Mouse (Mus musculus): Measurements from ENCODE around the gene Sec16b. TPM values are rescaled to one million over a fixed set of nuclear protein-coding genes. Genes with fewer than 3 reads are reported as not detected.

Sec16b gene
- polyA plus RNA-seq, 1 experiment from 2014 or later, result 14.9 TPM

DNA sequence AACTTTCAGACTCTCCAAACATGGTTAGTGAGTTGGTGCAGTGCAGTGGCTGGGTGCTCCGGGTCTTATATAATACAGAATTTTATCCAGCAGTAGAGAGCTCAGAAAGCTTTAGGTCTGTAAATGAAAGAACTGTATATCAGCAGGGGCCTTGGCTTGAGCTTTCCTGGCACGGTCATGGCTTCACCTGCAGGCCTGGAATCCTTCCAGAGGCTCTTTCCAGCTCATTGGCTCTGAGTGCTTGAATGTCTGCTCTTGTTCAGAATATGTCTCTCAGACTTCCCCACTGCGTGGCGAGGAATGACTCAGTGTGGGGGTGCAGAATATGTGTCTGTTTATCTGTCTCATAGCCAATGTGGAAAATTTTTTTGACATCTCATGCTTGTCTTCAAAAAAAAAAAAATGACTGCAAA is 11.6 kb downstream of the Sec16b start:
- no peak for DNase-seq
- WGBS (ENCODE audit: insufficient replicate concordance), result 53% methylated on average over 4 of the region's 4 CpGs
- Histone ChIP-seq H3K27ac (ENCODE audit: low read depth) (no peak overlapping the region), H3K9me3 (ENCODE audit: low read length) (no peaks in the 10 kb centered on the region), H3K4me2 (ENCODE audit: low read depth, low read length) (no peak overlapping the region), H3K36me3 (replicated peaks; ENCODE audit: insufficient read depth, low read length) (no peaks in the 10 kb centered on the region), H3K4me3 (ENCODE audit: low read depth, low read length) (no peak overlapping the region), H3K4me1 (ENCODE audit: insufficient read depth) (no peaks in the 10 kb centered on the region), H3K9ac (replicated peaks) (no peak overlapping the region), H3K27me3 (ENCODE audit: insufficient read depth, low read length) (no peaks in the 10 kb centered on the region)
- no peak for TF ChIP-seq CTCF (IDR thresholded peaks at IDR 0.05; ENCODE audit: low read depth)
- TF ChIP-seq EP300 (IDR thresholded peaks at IDR 0.05; ENCODE audit: low read depth), result no peak
- no peak for ATAC-seq

DNA sequence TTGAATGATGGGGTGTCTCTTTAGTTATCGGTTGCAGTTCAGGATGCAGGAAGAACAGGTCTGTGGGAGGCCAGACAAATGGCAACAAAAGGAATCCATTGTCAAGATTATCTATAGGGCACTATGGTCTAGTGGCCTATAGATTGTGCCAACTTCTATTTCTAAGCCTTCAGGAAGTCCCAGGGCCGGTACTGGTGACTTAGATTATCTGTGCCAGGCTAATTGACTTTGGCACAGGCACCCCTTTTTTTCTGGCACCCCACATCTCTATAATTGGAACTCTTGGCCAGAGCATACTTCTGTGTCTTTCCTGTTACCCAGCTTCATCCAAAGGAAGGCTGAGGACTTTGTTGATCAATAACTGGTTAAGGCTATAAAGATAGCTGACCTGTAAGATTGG is 12.9 kb downstream of the Sec16b start:
- H3K9me3 ChIP-seq (ENCODE audit: low read length), result no peaks in the 10 kb centered on the region
- no peak overlapping the region for H3K4me3 ChIP-seq (ENCODE audit: low read depth, low read length)
- DNase-seq (no peak), ATAC-seq (no peak)
- no peak overlapping the region for H3K9ac ChIP-seq (replicated peaks)
- H3K27me3 ChIP-seq (ENCODE audit: insufficient read depth, low read length), result no peaks in the 10 kb centered on the region
- H3K27ac ChIP-seq (ENCODE audit: low read depth), result no peak overlapping the region
- H3K4me2 ChIP-seq (ENCODE audit: low read depth, low read length), result no peak overlapping the region
- no peaks in the 10 kb centered on the region for H3K4me1 ChIP-seq (ENCODE audit: insufficient read depth)
- 70% methylated on average over 2 of the region's 2 CpGs for WGBS (ENCODE audit: insufficient replicate concordance)
- TF ChIP-seq EP300 (IDR thresholded peaks at IDR 0.05; ENCODE audit: low read depth), result no peak
- no peak for TF ChIP-seq CTCF (IDR thresholded peaks at IDR 0.05; ENCODE audit: low read depth)
- no peaks in the 10 kb centered on the region for H3K36me3 ChIP-seq (replicated peaks; ENCODE audit: insufficient read depth, low read length)

DNA sequence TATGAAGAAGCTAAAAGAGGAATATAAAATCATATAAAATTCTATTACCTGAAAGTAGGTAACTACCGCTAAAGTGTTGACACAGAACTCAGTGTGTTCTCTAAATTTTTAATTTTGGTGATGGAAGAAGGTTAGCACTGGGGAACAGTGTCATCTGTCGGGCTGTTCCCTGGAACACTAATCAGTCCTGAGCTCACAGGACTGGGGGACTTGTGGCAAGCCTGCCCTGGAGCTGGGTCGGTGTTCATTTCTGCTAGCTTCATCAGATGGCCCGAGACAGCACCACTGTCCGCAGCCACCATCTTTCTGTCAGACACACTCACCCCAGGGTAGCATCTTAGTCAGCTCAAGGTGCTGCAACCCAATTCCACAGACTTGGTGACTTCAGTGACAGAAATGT is 15.8 kb downstream of the Sec16b start:
- WGBS (ENCODE audit: insufficient replicate concordance), result 83% methylated on average over 5 of the region's 5 CpGs
- ATAC-seq (no peak), DNase-seq (no peak)
- H3K4me3 ChIP-seq (ENCODE audit: low read depth, low read length), result no peak overlapping the region
- no peaks in the 10 kb centered on the region for H3K4me1 ChIP-seq (ENCODE audit: insufficient read depth)
- TF ChIP-seq EP300 (IDR thresholded peaks at IDR 0.05; ENCODE audit: low read depth), result no peak
- no peak for TF ChIP-seq CTCF (IDR thresholded peaks at IDR 0.05; ENCODE audit: low read depth)
- no peak overlapping the region for H3K4me2 ChIP-seq (ENCODE audit: low read depth, low read length)
- no peaks in the 10 kb centered on the region for H3K27me3 ChIP-seq (ENCODE audit: insufficient read depth, low read length)
- no peak overlapping the region for H3K9ac ChIP-seq (replicated peaks)
- H3K36me3 ChIP-seq (replicated peaks; ENCODE audit: insufficient read depth, low read length), result no peaks in the 10 kb centered on the region
- H3K27ac ChIP-seq (ENCODE audit: low read depth), result no peak overlapping the region
- no peaks in the 10 kb centered on the region for H3K9me3 ChIP-seq (ENCODE audit: low read length)

DNA sequence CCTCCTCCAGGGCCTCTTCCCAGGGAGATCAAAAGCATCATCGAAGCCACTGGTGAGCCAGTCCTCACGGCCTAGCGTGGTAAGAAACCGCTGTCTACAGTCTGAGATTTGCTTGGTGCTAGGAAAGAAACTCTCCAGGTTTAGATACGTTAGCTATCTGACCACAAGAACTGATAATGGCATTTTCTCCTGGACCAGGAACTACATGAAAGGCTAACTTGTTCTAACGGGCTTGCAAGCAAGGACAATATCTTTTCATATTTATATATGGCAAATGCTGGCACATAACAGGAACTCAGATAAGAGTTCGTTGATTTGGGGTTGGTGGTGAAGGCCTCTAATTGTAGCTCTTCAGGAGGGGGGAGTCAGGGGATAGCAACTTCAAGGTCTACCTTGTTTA is 18.2 kb downstream of the Sec16b start:
- no peak for DNase-seq
- TF ChIP-seq EP300 (IDR thresholded peaks at IDR 0.05; ENCODE audit: low read depth) (no peak), CTCF (IDR thresholded peaks at IDR 0.05; ENCODE audit: low read depth) (no peak)
- 51% methylated on average over 7 of the region's 7 CpGs for WGBS (ENCODE audit: insufficient replicate concordance)

DNA sequence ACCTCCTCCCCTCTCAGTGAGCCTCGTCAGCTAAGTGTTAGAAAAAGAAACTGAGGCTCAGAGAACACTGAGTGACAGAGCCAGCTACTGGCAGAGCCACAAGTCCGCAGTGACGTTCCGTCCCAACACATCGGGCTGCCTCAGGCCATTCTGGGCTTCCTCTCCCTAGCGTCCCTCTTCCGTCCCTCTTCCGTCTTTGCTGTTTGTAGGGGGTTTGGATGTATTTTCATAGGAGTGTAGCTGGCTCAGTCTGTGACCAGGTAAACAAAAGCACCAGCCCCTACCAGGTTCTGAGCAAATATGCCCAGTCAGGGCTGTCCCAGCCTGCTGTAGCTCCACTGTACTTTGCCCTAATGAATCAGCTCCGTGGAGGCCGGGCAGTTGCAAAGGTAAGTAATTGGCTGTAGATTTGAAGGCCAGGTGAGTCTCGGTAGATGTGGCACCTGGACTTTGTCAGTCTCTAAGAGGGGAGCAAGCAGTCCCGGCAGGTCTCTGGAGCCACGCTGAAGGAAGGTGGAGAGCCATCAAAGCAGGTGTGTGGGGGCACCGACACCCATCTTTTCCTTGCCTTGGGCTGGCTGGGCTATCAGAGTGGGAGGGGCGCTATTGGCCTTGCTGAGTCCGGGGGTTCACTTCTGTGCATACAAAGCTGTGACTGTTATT is 19.3 kb downstream of the Sec16b start:
- TF ChIP-seq EP300 (IDR thresholded peaks at IDR 0.05; ENCODE audit: low read depth) (peak; percentile 64; the same call in 1 of the 2 replicates), CTCF (IDR thresholded peaks at IDR 0.05; ENCODE audit: low read depth) (no peak)
- peak; percentile 85 for ATAC-seq
- WGBS (ENCODE audit: insufficient replicate concordance), result 64% methylated on average over 16 of the region's 16 CpGs
- Histone ChIP-seq H3K4me3 (ENCODE audit: low read depth, low read length) (peak overlapping the region; percentile 42), H3K27me3 (ENCODE audit: insufficient read depth, low read length) (no peaks in the 10 kb centered on the region), H3K36me3 (replicated peaks; ENCODE audit: insufficient read depth, low read length) (no peaks in the 10 kb centered on the region), H3K4me2 (ENCODE audit: low read depth, low read length) (peak overlapping the region; percentile 63), H3K9me3 (ENCODE audit: low read length) (no peaks in the 10 kb centered on the region), H3K27ac (ENCODE audit: low read depth) (peak overlapping the region; percentile 96), H3K9ac (replicated peaks) (peak overlapping the region; percentile 58), H3K4me1 (ENCODE audit: insufficient read depth) (no peaks in the 10 kb centered on the region)
- DNase-seq, result peak; percentile 61

More for the DNA sequence above, 18.2 kb downstream of the Sec16b start:
- Histone ChIP-seq H3K36me3 (replicated peaks; ENCODE audit: insufficient read depth, low read length) (no peaks in the 10 kb centered on the region), H3K4me1 (ENCODE audit: insufficient read depth) (no peaks in the 10 kb centered on the region), H3K9me3 (ENCODE audit: low read length) (no peaks in the 10 kb centered on the region), H3K9ac (replicated peaks) (no peak overlapping the region), H3K4me3 (ENCODE audit: low read depth, low read length) (no peak overlapping the region), H3K27ac (ENCODE audit: low read depth) (peak overlapping the region; percentile 96), H3K27me3 (ENCODE audit: insufficient read depth, low read length) (no peaks in the 10 kb centered on the region), H3K4me2 (ENCODE audit: low read depth, low read length) (no peak overlapping the region)
- no peak for ATAC-seq

DNA sequence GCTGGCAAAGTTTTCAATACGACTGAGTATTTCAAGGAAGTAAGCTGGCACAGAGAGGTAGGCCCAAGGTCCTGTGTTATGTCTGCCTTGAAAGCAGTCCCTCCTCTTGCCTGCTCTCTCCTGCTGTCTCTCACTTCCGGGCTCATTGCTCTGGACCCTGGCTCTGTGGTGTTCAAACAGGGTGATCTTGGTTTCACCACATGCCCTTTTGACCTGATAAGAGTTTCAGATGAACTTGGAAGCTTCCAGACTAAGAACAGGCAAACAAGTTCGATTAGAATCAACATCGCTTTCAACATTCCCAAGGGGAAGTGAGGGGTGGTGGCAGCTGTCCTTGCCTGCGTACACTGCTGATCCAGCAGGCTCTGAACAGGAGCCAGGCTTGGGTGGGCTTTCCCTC is 20.1 kb downstream of the Sec16b start:
- Histone ChIP-seq H3K4me3 (ENCODE audit: low read depth, low read length) (peak overlapping the region; percentile 48), H3K9ac (replicated peaks) (peak overlapping the region; percentile 65)

More for the DNA sequence above, 20.1 kb downstream of the Sec16b start:
- H3K4me1 ChIP-seq (ENCODE audit: insufficient read depth), result no peaks in the 10 kb centered on the region
- no peaks in the 10 kb centered on the region for H3K9me3 ChIP-seq (ENCODE audit: low read length)
- DNase-seq (peak; percentile 51), ATAC-seq (peak; percentile 87)
- H3K4me2 ChIP-seq (ENCODE audit: low read depth, low read length), result peak overlapping the region; percentile 56
- H3K36me3 ChIP-seq (replicated peaks; ENCODE audit: insufficient read depth, low read length), result peaks cover 5% of the 10 kb centered on the region; the same call in 1 of the 2 replicates
- no peak for TF ChIP-seq CTCF (IDR thresholded peaks at IDR 0.05; ENCODE audit: low read depth)
- TF ChIP-seq EP300 (IDR thresholded peaks at IDR 0.05; ENCODE audit: low read depth), result peak; percentile 77
- peak overlapping the region; percentile 96 for H3K27ac ChIP-seq (ENCODE audit: low read depth)
- WGBS (ENCODE audit: insufficient replicate concordance), result 41% methylated on average over 5 of the region's 5 CpGs
- no peaks in the 10 kb centered on the region for H3K27me3 ChIP-seq (ENCODE audit: insufficient read depth, low read length)
